Mouse (Mus musculus) midbrain, embryonic 16.5 days (tissue): Measurements from ENCODE around the gene Gjd3. TPM values are rescaled to one million over a fixed set of nuclear protein-coding genes. Genes with fewer than 3 reads are reported as not detected.

Experiments used
- ATAC-seq: fragments of 200-750 bp; cut with Nextera tagmentation; 2 replicates; pipeline ENCODE4 v1.8.0; 2017; ENCODE audit warnings: moderate TSS enrichment
- H3K27ac ChIP-seq: fragments of 300-500 bp; sonication (generic); 2 replicates; pipeline ENCODE4 v1.5.1; 2014; ENCODE audit warnings: mild to moderate bottlenecking, low read length, mixed read lengths
- H3K27me3 ChIP-seq: fragments of 300-500 bp; sonication (generic); 2 replicates; pipeline ENCODE4 v1.6.1; 2014; ENCODE audit warnings: low read depth, low read length, mixed read lengths; ENCODE audit not compliant: control insufficient read depth, insufficient read depth
- H3K36me3 ChIP-seq: fragments of 300-500 bp; sonication (generic); 2 replicates; pipeline ENCODE4 v1.6.1; 2014; ENCODE audit warnings: mild to moderate bottlenecking, low read length, moderate library complexity, mixed read lengths; ENCODE audit not compliant: control insufficient read depth, insufficient read depth
- H3K4me1 ChIP-seq: fragments of 300-500 bp; sonication (generic); 2 replicates; pipeline ENCODE4 v1.6.1; 2014; ENCODE audit warnings: mild to moderate bottlenecking, low read length, mixed read lengths; ENCODE audit not compliant: control insufficient read depth, insufficient read depth
- H3K4me2 ChIP-seq: fragments of 300-500 bp; sonication (generic); 2 replicates; pipeline ENCODE4 v1.6.1; 2014; ENCODE audit warnings: mild to moderate bottlenecking, low read length, mixed read lengths
- H3K4me3 ChIP-seq: fragments of 300-500 bp; sonication (generic); 2 replicates; pipeline ENCODE4 v1.5.1; 2014; ENCODE audit warnings: low read depth, mild to moderate bottlenecking, low read length, moderate library complexity, mixed read lengths
- H3K9ac ChIP-seq: fragments of 300-500 bp; sonication (generic); 2 replicates; pipeline ENCODE4 v1.6.1; 2014; ENCODE audit warnings: low read depth, low read length, mixed read lengths
- H3K9me3 ChIP-seq: fragments of 300-500 bp; sonication (generic); replicated peaks from 2 replicates; pipeline ENCODE4 v1.6.1; 2014; ENCODE audit warnings: mild to moderate bottlenecking, low read length, mixed read lengths; ENCODE audit not compliant: control insufficient read depth, poor library complexity, severe bottlenecking
- WGBS: fragments of 180-500 bp; shearing (Covaris S2); extraction: QIAGEN DNeasy Blood & Tissue Kit; methylation state at CpG from one replicate; pipeline ENCODE4 v1.1.7; 2014; 5-methylcytosine and 5-hydroxymethylcytosine counted together
- polyA plus RNA-seq: library from polyadenylated mRNA; unstranded; fragments of >200 nt; fragmentation: Nextera tagmentation; extraction: Ambion mirVana; gene quantifications from 2 replicates; pipeline ENCODE4 v1.2.1, GENCODE M21; 2015

Gjd3 gene
- polyA plus RNA-seq, 1 experiment from 2014 or later: 1.9 TPM

GRCm38 (mm10) chr11:98966499-98967141, 16.2 kb downstream of the Gjd3 start:
- no peak overlapping the region for H3K4me3 ChIP-seq
- 0 out of 2 replicates have a peak overlapping the region, but pooled peaks have one; percentile 32 for H3K27ac ChIP-seq
- peak; percentile 19; the same call in 1 of the 2 replicates for ATAC-seq
- WGBS: 30% methylated on average over 9 of the region's 9 CpGs
- H3K36me3 ChIP-seq: no peaks in the 10 kb centered on the region
- H3K4me1 ChIP-seq: peaks cover 95% of the 10 kb centered on the region
- H3K9me3 ChIP-seq: no peaks in the 10 kb centered on the region
- peaks cover 4% of the 10 kb centered on the region; the same call in 1 of the 2 replicates for H3K27me3 ChIP-seq
- no peak overlapping the region; the same call in 1 of the 2 replicates for H3K4me2 ChIP-seq
- peak overlapping the region; percentile 22; the same call in 1 of the 2 replicates for H3K9ac ChIP-seq

DNA sequence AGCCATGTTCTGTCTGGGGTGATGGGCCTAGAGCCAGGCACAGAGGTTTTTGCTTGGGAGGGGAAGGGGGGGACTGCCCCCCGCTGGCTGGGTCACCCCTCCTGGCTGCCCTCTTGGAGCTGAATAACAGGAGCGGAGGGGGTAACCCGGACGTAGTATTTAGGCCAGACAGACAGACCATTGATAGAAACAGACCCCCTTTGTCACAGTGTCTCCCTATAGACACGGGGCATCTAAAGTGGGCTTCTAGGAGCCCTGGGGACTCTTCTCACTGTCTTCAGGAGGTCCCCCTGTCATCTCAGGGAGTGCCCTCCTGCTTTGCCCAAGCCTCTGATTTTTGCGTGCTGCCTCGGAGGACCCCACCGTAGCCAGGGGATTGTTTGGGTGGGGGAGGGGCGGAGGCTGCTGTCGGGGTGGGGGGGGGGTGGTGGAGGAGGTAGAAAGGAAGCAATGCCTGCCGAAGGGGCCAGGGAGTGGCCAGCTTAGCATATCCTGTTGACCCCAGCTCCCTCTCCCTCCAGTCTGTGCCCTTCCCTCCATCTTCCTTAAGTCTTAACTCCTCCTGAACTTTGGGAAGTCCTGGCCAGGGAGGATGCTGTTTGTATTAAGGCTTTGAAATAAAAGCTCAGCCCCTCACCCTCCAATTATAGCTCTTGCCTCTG, 17.3 kb downstream of the Gjd3 start:
- WGBS: 7% methylated on average over 11 of the region's 11 CpGs
- ATAC-seq: no peak
- H3K4me1 ChIP-seq: peaks cover 88% of the 10 kb centered on the region
- no peak overlapping the region; the same call in 1 of the 2 replicates for H3K27ac ChIP-seq
- H3K9me3 ChIP-seq: no peaks in the 10 kb centered on the region
- no peaks in the 10 kb centered on the region for H3K36me3 ChIP-seq
- H3K4me2 ChIP-seq: no peak overlapping the region
- H3K27me3 ChIP-seq: peaks cover 10% of the 10 kb centered on the region
- H3K9ac ChIP-seq: no peak overlapping the region
- H3K4me3 ChIP-seq: no peak overlapping the region

GRCm38 (mm10) chr11:98964616-98965415, 18.0 kb downstream of the Gjd3 start:
- ATAC-seq: no peak
- Histone ChIP-seq H3K27me3 (peaks cover 10% of the 10 kb centered on the region), H3K9ac (no peak overlapping the region), H3K4me2 (no peak overlapping the region), H3K36me3 (no peaks in the 10 kb centered on the region), H3K4me3 (no peak overlapping the region), H3K9me3 (no peaks in the 10 kb centered on the region), H3K27ac (no peak overlapping the region), H3K4me1 (peaks cover 85% of the 10 kb centered on the region)
- 29% methylated on average over 15 of the region's 15 CpGs for WGBS

- no peak for ATAC-seq
- 39% methylated on average over 6 of the region's 6 CpGs for WGBS
- H3K27me3 ChIP-seq: peaks cover 10% of the 10 kb centered on the region
- H3K4me2 ChIP-seq: peak overlapping the region; percentile 92; the same call in 1 of the 2 replicates
- no peaks in the 10 kb centered on the region for H3K9me3 ChIP-seq
- peaks cover 84% of the 10 kb centered on the region for H3K4me1 ChIP-seq
- no peak overlapping the region for H3K4me3 ChIP-seq
- H3K27ac ChIP-seq: 0 out of 2 replicates have a peak overlapping the region, but pooled peaks have one; percentile 54
- no peak overlapping the region; the same call in 1 of the 2 replicates for H3K9ac ChIP-seq
- H3K36me3 ChIP-seq: no peaks in the 10 kb centered on the region
Observed at GRCm38 (mm10) chr11:98964201-98964615, 18.6 kb downstream of the Gjd3 start.

DNA sequence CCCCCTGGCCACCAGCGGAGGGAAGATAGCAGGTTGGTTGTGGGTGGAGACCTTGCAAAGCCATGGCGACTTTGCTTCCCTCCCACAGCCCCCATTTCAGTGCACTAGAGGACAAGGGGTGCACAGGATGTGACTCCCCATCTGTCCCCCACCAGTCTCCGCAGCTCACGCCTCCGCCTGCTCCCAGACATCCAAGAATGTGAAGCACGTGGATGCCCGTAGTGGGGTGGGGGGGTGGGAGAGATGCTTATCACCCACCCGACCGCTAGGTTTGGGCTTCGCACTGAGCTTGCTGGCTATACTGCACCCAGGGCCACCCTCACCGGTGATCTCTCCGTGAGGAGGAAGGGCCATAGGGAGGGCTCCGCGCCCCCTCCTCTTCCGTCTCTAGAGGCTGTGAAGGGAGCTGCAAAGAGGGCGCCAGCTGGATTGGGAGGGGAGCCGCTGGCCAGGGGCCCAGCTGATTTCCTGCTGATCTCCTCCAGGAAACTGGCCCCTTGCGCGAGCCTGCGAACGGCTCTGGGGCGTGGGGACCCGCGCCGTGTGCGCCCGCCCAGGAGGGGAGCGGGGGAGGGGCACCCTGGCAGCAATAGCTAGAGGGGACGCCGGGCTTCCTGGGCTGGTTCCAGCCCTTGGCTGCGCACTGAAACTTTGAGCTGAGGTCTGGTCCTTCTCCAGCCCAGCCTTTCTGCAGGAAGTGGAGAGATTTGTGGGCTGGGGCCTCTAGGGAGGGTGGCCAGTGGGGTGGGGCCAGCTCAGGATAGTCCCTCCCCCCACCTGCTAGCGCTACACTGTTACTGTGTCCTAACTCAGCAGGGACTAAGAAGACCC, 19.4 kb downstream of the Gjd3 start:
- H3K4me1 ChIP-seq: peaks cover 79% of the 10 kb centered on the region
- H3K27ac ChIP-seq: peak overlapping the region; percentile 54
- peaks cover 10% of the 10 kb centered on the region for H3K27me3 ChIP-seq

DNA sequence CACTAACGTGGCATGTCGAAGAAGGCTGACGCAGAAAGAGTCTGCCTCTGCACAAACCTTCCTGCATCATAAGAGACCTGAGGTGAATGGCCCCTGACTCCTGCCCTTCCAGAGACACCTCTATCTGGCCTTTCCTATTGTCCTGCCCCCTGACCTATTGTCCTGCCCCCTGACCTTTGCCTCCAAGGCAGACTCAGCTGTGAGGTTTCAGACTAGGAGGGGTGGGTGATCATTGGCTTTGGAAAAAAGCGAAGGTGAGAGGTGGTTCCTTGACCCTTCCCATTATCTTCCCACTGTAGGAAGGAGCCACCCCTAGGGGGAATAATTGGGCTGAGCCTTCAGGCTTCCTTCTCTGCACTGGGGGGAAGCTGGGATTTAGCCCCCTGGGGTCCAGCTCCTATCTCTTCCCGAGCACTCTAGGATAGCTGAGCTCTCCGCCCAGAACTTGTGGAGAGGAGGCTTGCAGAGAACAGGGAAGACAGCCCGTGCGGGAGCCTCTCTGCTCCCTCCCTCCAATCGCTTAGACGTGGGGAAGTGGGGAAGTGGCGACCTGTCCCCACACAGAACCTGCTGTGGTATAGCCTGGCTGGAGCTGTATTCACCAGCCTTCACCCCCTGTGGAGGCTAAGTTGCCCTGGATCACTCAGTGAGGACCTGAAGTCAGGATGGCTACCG, 20.3 kb downstream of the Gjd3 start:
- Histone ChIP-seq H3K9ac (no peak overlapping the region), H3K36me3 (no peaks in the 10 kb centered on the region), H3K9me3 (no peaks in the 10 kb centered on the region), H3K27me3 (peaks cover 10% of the 10 kb centered on the region), H3K4me1 (peaks cover 70% of the 10 kb centered on the region), H3K4me2 (peak overlapping the region; percentile 92), H3K27ac (no peak overlapping the region), H3K4me3 (no peak overlapping the region)
- WGBS: 17% methylated on average over 12 of the region's 12 CpGs
- no peak for ATAC-seq

More for the DNA sequence above, 19.4 kb downstream of the Gjd3 start:
- Histone ChIP-seq H3K4me2 (peak overlapping the region; percentile 92), H3K4me3 (peak overlapping the region; percentile 32), H3K9ac (peak overlapping the region; percentile 61), H3K9me3 (no peaks in the 10 kb centered on the region), H3K36me3 (no peaks in the 10 kb centered on the region)
- ATAC-seq: peak; percentile 37
- 4% methylated on average over 22 of the region's 32 CpGs for whole genome bisulfite sequencing

DNA sequence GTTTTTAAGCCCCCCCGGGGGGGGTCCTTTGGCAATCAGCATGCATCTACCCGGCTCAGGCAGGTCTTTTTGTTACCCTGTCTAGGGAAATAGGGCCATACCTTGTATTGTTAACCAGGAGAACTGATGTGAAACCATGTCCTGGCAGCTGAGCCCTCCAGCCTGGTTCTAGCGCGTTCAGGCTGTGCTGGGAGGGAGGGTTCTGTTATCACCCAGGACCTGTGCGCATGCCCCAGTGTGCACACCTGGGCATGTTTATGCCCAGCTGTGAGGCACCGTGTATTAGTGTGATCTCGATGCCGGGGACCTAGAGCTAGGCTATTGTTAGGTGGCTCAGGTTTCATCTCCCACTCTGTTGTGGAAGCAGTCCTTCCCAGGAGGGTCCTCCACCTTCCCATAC, 21.1 kb downstream of the Gjd3 start:
- H3K4me3 ChIP-seq: peak overlapping the region; percentile 54; the same call in 1 of the 2 replicates
- H3K27me3 ChIP-seq: peaks cover 10% of the 10 kb centered on the region
- ATAC-seq: no peak
- peak overlapping the region; percentile 72; the same call in 1 of the 2 replicates for H3K9ac ChIP-seq
- no peaks in the 10 kb centered on the region for H3K9me3 ChIP-seq
- peak overlapping the region; percentile 92 for H3K4me2 ChIP-seq
- H3K36me3 ChIP-seq: no peaks in the 10 kb centered on the region
- WGBS: 11% methylated on average over 8 of the region's 8 CpGs
- peaks cover 62% of the 10 kb centered on the region for H3K4me1 ChIP-seq
- no peak overlapping the region for H3K27ac ChIP-seq
